Mouse (Mus musculus): ENCODE data around the gene Ap3d1. TPM values are rescaled to one million over a fixed set of nuclear protein-coding genes. Genes with fewer than 3 reads are reported as not detected.

Gene Ap3d1
- polyA plus RNA-seq, 1 experiment from 2014 or later = 106 TPM

DNA sequence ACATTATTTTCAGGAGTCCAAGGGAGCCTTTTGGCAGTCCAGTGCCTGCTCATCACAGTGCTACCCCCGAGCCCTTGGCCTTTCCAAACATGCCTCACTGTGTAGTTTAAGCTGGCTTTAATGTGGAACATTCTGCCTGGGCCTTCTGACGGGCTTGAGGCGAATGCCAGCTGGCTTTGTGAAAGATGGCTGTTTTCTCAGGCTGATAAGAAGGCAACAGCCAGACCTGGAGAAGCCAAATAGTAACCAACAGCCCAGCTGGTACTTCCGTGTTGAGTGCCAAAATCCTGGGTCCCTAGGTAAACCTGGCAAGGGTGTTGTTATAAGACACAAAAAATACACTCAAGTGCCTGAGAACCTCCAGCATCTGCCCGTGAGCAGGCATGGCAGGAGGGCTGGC is 5.3 kb downstream of the Ap3d1 start:
- ATAC-seq (ENCODE audit: low read depth) = no peak
- no peak overlapping the region for H3K4me2 ChIP-seq
- H3K9me3 ChIP-seq = no peaks in the 10 kb centered on the region
- H3K36me3 ChIP-seq = peaks cover 26% of the 10 kb centered on the region
- H3K27me3 ChIP-seq = no peaks in the 10 kb centered on the region
- H3K27ac ChIP-seq (replicated peaks) = no peak overlapping the region; the same call in 1 of the 2 replicates
- peaks cover 47% of the 10 kb centered on the region for H3K4me1 ChIP-seq (replicated peaks)
- H3K9ac ChIP-seq = no peak overlapping the region
- 86% methylated on average over 5 of the region's 5 CpGs for WGBS
- no peak overlapping the region for H3K4me3 ChIP-seq

DNA sequence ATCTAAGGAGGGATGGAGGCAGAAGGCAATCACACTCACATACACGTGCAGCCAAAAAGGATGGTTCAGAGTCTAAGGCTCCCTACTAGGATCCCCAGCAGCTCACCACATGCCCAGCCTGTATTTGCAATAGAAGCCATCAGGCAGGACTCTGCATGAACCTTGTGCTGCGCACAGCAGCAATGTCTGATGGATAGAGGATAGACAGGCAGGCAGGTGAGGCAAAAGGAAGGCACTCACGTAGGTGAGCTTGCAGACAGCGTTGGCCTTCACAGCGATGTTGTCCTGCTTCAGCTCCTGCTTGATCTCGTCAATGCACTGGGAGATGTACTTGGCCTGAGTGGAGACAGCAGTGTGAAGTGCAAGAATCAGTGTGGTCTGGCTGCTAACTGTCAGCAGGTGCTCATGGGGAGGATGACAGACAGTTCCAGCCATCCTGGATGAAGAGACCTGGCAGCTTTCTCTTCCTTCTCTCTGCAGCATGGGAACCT is 9.4 kb downstream of the Ap3d1 start:
- Histone ChIP-seq H3K9ac (no peak overlapping the region), H3K9me3 (no peaks in the 10 kb centered on the region), H3K27me3 (no peaks in the 10 kb centered on the region), H3K4me2 (no peak overlapping the region), H3K4me1 (replicated peaks) (peaks cover 12% of the 10 kb centered on the region), H3K36me3 (peaks cover 66% of the 10 kb centered on the region), H3K4me3 (no peak overlapping the region), H3K27ac (replicated peaks) (no peak overlapping the region)
- no peak for ATAC-seq (ENCODE audit: low read depth)
- WGBS = 89% methylated on average over 6 of the region's 6 CpGs

DNA sequence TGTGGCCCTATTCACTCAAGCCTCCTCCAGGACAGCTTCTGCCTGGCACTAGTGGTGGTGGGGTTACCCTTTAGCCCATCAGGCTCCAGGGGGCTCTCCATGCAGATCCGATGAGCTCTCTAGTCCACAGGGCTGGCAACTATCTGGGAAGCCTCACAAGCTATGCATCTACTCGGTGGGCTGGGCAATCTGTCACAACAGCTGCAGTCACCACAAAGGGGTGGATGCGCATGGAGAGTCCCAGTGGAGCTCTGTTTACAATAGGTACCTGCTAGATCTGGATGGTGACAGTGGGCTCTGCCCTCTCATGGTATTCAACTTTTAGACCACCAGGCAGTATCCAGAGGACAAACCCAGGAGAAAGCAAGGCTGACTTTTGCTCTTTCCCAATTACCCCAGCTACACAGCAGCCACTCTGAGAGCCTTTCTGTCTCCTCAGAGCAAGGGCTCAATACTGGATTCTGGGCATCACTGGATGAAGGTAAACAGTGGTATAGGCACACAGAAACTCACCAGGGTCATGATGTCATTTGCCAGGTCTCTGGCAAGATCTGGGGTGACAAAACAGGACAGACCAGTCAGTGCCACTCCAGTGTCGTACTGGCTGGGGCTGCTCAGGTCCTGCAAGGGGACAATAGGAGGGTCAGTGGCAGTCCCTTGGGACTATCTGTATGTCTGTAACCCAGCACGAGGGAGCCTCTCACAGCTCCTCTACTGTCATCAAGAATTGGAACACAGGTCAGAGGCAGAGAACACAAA is 14.5 kb downstream of the Ap3d1 start:
- Histone ChIP-seq H3K36me3 (peaks cover 99% of the 10 kb centered on the region), H3K9ac (no peak overlapping the region), H3K27ac (replicated peaks) (no peak overlapping the region), H3K4me3 (no peak overlapping the region), H3K27me3 (no peaks in the 10 kb centered on the region), H3K9me3 (no peaks in the 10 kb centered on the region), H3K4me2 (no peak overlapping the region), H3K4me1 (replicated peaks) (no peaks in the 10 kb centered on the region)
- 87% methylated on average over 5 of the region's 5 CpGs for WGBS
- ATAC-seq (ENCODE audit: low read depth) = no peak

DNA sequence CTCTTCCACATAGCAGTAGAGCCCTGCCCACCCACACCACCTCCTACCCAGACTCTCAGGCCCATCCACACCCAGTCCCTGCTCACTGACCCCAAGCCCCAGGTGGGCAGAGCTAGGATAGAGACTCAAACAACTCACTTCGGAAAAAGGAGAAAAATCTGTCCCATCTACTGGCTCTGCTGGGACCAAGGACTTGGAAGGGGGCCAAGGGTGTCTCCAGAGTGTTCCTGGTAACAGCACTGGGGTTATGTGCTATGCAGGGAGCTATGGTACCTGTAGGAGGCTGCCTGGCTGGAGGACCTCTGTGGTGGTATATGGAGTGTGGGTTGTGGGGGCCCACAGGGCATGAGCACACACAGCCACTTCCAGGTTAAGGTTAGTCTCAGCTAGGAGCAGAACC is 24.8 kb downstream of the Ap3d1 start:
- Histone ChIP-seq H3K36me3 (peaks cover 98% of the 10 kb centered on the region), H3K9me3 (no peaks in the 10 kb centered on the region), H3K27ac (replicated peaks) (no peak overlapping the region), H3K4me1 (replicated peaks) (no peaks in the 10 kb centered on the region), H3K4me2 (no peak overlapping the region), H3K4me3 (no peak overlapping the region), H3K9ac (no peak overlapping the region), H3K27me3 (no peaks in the 10 kb centered on the region)
- WGBS = 73% methylated on average over 1 of the region's 1 CpGs
- no peak for ATAC-seq (ENCODE audit: low read depth)

DNA sequence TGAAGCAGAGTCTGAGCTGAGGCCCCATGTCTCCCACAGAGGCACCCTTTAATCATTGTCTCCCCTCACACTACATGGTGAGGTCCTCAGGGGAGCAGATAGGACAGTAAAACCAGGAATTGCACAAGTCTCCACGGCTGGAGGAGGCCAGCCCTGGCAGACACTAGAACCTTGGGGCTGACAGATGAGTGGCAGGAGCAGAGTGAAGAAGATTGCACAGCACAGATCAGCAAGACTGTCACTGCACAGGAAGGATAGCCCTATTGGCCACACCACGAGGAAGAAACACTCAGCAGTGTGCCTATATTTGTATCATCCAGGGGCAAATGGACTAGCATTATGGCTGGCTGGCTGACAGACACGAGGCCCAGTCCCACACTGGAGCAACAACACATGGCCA is 31.2 kb downstream of the Ap3d1 start:
- Histone ChIP-seq H3K27me3 (no peaks in the 10 kb centered on the region), H3K4me3 (no peak overlapping the region), H3K36me3 (peaks cover 99% of the 10 kb centered on the region), H3K9me3 (no peaks in the 10 kb centered on the region), H3K4me2 (no peak overlapping the region), H3K27ac (replicated peaks) (no peak overlapping the region), H3K9ac (no peak overlapping the region), H3K4me1 (replicated peaks) (no peaks in the 10 kb centered on the region)
- ATAC-seq (ENCODE audit: low read depth) = no peak
- WGBS = 86% methylated on average over 3 of the region's 3 CpGs

DNA sequence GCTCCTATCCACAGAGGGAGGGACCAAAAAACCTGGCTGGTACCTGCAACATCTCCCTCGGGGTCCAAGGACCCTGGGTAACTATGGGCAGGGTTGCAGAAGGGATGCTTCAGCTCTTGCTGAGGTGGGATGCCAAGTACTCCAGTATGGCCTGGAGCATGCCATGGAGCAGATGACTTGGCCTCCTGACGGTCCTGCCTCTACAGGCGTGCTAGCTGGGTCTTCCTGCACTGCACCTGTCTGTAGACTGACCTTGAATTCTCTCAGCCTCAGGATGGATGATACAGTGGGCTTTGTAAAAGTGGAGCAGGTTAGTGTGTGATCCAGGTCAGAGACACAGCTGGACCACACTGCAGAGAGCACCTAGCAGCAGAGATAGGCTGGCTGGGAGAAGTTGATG is 36.6 kb downstream of the Ap3d1 start:
- Histone ChIP-seq H3K27me3 (no peaks in the 10 kb centered on the region), H3K9me3 (no peaks in the 10 kb centered on the region), H3K36me3 (peaks cover 55% of the 10 kb centered on the region), H3K4me1 (replicated peaks) (peaks cover 35% of the 10 kb centered on the region), H3K4me2 (no peak overlapping the region), H3K27ac (replicated peaks) (no peak overlapping the region), H3K4me3 (no peak overlapping the region), H3K9ac (no peak overlapping the region)
- WGBS = 82% methylated on average over 3 of the region's 3 CpGs
- no peak for ATAC-seq (ENCODE audit: low read depth)

DNA sequence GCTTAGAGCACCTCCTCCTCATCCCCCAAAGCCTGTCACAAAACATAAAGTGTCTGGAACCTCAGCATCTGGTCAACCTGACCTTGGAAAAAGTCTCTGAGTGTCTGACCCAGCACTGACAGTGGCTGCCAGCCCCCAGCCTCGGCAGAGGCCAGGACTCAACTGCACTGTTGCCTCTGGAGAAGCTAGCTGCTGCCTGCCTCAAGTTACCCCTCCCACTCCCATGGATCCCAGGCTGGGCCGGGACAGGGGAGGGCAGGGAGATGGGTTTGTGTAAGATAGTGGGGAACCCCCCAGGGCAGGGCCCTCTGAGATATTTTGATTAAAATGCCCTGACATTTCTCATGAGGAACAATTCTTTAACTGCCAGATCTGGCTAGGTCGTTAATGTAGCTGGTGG is 37.0 kb downstream of the Ap3d1 start:
- Histone ChIP-seq H3K4me2 (no peak overlapping the region), H3K4me3 (no peak overlapping the region), H3K4me1 (replicated peaks) (peaks cover 39% of the 10 kb centered on the region), H3K9ac (peak overlapping the region; percentile 43; the same call in 1 of the 2 replicates), H3K9me3 (no peaks in the 10 kb centered on the region), H3K27me3 (no peaks in the 10 kb centered on the region), H3K36me3 (peaks cover 50% of the 10 kb centered on the region), H3K27ac (replicated peaks) (no peak overlapping the region)
- ATAC-seq (ENCODE audit: low read depth) = no peak
- 71% methylated on average over 3 of the region's 3 CpGs for WGBS

DNA sequence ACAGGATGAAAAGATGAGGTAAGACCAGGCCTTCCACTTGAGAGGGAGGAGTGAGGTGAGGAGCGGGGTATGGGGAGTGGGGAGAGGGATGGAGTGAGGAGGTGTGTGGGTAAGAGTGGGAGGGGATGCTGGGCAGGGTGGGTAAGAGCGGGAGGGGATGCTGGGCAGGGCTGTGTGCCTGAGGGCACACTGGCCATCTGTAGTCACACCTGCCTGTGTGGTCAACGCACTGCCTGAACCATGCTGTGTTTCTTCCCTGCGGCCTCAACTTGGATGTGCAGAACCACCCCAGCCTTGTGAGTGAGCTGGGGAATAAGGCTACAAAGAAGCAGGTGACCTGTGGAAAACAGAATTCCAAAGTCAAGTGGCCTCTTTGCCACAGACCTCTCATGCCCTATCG is 37.6 kb downstream of the Ap3d1 start:
- Histone ChIP-seq H3K27me3 (no peaks in the 10 kb centered on the region), H3K36me3 (peaks cover 44% of the 10 kb centered on the region), H3K4me2 (no peak overlapping the region), H3K9ac (0 out of 2 replicates have a peak overlapping the region, but pooled peaks have one; percentile 43), H3K27ac (replicated peaks) (no peak overlapping the region), H3K4me1 (replicated peaks) (peaks cover 44% of the 10 kb centered on the region), H3K9me3 (no peaks in the 10 kb centered on the region), H3K4me3 (no peak overlapping the region)
- 87% methylated on average over 5 of the region's 5 CpGs for WGBS
- no peak for ATAC-seq (ENCODE audit: low read depth)

DNA sequence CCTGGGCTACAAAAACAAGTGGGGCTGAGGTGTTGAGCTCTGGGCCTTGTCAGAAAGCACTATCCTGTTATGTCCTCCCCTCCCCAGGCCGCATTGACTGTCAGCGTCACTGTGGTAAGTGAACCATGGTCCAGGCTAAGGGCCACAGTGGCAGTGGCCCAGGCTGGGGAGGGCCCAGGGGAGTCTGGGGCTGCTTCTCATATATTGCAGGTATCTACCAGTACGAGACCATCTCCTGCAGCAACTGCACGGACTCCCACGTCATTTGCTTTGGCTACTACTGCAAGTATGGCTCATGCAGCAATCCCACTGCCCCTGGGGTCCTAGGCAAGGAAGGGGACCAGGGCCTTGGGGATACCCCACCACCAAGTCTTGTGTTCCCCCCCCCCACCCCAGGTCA is 38.4 kb downstream of the Ap3d1 start:
- ATAC-seq (ENCODE audit: low read depth) = no peak
- peak overlapping the region; percentile 75 for H3K9ac ChIP-seq

DNA sequence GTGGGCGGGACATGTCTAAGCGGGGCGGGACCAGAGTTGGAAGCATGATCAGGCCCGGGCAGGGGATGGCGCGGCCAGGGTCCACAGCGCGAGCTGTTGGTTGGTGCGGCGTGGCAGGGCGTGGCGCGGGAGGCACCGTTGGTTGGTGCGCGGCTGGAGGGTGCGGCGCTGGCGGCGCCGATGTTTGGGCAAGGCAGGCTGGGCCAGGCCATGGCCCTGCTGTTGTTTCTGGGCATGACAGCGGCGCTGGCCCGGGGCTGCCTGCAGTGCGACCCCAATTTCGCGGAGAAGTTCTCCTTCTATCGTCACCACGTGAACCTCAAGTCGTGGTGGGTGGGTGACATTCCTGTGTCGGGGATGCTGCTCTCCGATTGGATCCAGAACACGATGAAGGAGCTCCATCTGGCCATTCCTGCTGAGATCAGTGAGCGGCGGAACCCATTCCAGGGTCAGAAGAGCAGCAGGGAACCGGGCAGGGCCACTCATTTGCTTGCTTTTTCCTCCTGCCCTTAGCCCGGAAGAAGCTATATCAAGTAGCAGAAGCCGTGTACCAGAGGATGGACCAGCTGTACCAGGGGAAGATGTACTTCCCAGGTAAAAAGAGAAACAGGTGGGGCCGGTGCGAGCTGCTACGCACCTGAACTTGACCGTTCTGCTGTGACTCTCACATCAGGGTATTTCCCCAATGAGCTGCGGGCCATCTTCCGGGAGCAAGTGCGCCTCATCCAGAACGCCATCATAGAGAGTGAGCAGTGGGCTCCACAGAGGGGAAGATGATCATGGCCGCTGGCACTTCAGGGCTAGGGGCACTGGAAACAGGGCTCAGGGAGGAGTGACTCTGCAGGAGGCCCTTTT is 39.3 kb downstream of the Ap3d1 start:
- H3K36me3 ChIP-seq = peaks cover 28% of the 10 kb centered on the region
- peaks cover 59% of the 10 kb centered on the region for H3K4me1 ChIP-seq (replicated peaks)
- peak; percentile 90 for ATAC-seq (ENCODE audit: low read depth)
- no peaks in the 10 kb centered on the region for H3K9me3 ChIP-seq
- H3K4me2 ChIP-seq = peak overlapping the region; percentile 83
- H3K9ac ChIP-seq = peak overlapping the region; percentile 75
- WGBS = under 1% methylated on average over 47 of the region's 47 CpGs
- H3K27me3 ChIP-seq = no peaks in the 10 kb centered on the region
- peak overlapping the region; percentile 89 for H3K27ac ChIP-seq (replicated peaks)
- peak overlapping the region; percentile 73 for H3K4me3 ChIP-seq

More for the DNA sequence above, 38.4 kb downstream of the Ap3d1 start:
- WGBS = 85% methylated on average over 5 of the region's 5 CpGs
- Histone ChIP-seq H3K4me2 (peak overlapping the region; percentile 83), H3K27ac (replicated peaks) (peak overlapping the region; percentile 89), H3K36me3 (peaks cover 36% of the 10 kb centered on the region), H3K27me3 (no peaks in the 10 kb centered on the region), H3K4me3 (peak overlapping the region; percentile 73), H3K4me1 (replicated peaks) (peaks cover 51% of the 10 kb centered on the region), H3K9me3 (no peaks in the 10 kb centered on the region)

DNA sequence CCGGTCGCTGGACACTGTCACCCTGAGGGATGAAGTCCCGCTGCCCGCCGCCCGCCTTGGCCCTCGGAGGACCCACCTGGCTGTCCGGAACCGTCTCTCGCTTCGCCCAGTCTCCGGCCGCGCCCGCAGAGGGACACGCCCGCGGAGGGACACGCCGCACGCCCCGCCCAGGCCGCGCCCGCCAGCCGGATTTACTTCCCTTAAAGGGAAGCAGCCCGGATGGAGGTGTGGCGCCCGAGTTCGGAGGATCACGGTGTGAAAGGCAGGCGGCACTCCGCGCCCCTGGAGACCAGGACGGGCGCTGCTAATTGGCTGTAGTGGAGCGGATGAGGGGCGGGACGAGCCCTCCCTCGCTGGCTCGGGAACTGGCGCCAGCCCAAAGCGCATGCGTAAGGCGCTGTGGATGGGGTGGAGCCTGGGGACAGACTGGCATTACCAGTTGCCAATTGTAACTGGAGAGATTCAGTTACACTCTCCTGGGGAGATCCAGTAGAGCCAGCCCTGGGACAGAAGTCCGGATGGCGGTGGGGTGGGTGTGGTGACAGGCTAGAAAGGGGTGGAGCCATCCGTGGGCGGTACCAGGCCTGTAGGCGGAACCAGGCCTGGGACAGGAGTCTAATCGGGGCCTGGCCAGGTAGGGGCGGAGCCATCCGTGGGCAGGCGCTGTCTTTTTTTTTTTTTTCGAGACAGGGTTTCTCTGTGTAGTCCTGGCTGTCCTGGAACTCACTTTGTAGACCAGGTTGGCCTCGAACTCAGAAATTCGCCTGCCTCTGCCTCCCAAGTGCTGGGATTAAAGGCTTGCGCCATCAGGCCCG is 40.1 kb downstream of the Ap3d1 start, which contains the start of the genes Mob3a and Izumo4:
Gene Mob3a (minus strand): TSS at position 257 of the 815 bp plus-strand sequence.
Gene Izumo4 (plus strand): TSS at position 464 of the 815 bp plus-strand sequence.
- H3K9ac ChIP-seq = peak within 1 kb of the TSS; percentile 83
- peaks cover 19% of the 10 kb centered on the region for H3K36me3 ChIP-seq
- H3K9me3 ChIP-seq = no peaks in the 10 kb centered on the region
- H3K27ac ChIP-seq (replicated peaks) = peak within 1 kb of the TSS; percentile 89
- WGBS = under 1% methylated on average over 59 of the region's 59 CpGs
- no peaks in the 10 kb centered on the region for H3K27me3 ChIP-seq
- peaks cover 60% of the 10 kb centered on the region for H3K4me1 ChIP-seq (replicated peaks)
- peak; percentile 97 for ATAC-seq (ENCODE audit: low read depth)
- peak within 1 kb of the TSS; percentile 73 for H3K4me3 ChIP-seq
- peak within 1 kb of the TSS; percentile 83 for H3K4me2 ChIP-seq

Data from neural tube, embryonic 13.5 days (tissue).